In the genomic region with DNA sequence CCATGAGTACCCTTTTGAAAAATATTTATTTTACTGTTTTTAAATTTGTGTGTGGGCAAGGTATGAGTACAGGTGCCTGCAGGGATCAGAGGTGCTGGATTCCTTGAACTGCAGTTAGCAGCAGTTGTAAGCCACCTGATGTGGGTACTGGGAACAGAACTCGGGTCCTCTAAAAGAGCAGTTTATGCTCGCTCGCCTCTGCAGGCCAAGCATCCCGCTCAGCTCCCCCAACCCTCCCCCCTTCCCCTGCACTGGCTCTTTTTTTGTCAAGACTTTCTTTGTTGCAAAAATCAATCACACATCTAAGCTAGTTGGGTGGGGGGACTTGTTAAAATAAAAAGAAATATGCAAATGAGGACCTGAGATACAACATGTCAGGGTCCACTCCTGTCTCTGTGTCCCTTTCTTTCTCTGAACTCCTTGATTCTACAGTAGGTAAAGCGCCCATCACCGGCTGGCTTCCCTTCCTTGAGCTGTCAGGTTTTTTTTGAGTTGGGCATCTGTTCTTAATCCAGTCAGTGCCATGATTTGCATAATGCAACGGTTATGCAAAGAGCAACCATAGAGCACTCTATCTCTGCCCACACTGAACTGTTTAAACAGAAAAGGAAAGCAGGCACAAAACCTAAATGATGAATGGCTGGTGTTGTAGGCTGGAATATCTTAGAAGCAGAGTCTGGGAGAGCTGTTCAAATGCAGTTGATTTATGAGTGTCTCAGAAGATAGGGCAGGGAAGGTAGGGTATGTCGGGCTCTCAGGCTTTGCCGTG, we compare ENCODE assay signal across 16 mouse cellular contexts. TPM values are rescaled to one million over a fixed set of nuclear protein-coding genes. Genes with fewer than 3 reads are reported as not detected.
DNase-seq lines count a peak whose midpoint lies in the region; ATAC-seq and TF ChIP-seq lines count a peak whose summit lies in the region.
"Had no signal": no experiment of that assay in that cellular context is flagged by ENCODE, and none has a peak within 500 bp of the region (broad histone marks: within the 10 kb centered on the region; RNA-seq: fewer than 3 reads in every experiment).

No protein-coding gene starts in this region.

- 69% methylated on average over 8 of the region's 9 CpGs for WGBS in hindbrain, embryonic 10.5 days
- WGBS in hindbrain, embryonic 16.5 days = 31% methylated on average over 7 of the region's 9 CpGs
- WGBS in forebrain, embryonic 15.5 days = 36% methylated on average over 8 of the region's 9 CpGs
- 59% methylated on average over 7 of the region's 9 CpGs for WGBS in stomach, postnatal 0 days

- peaks cover 7% of the 10 kb centered on the region for H3K4me1 ChIP-seq in hindbrain, embryonic 10.5 days (replicated peaks)
- H3K4me1 ChIP-seq in hindbrain, embryonic 16.5 days (ENCODE audit: control insufficient read depth, insufficient read depth, low read depth, low read length) = no peaks in the 10 kb centered on the region
- H3K4me1 ChIP-seq in forebrain, embryonic 15.5 days = 0 out of 2 replicates have a peak, but pooled peaks cover 7% of the 10 kb centered on the region
- H3K4me1 ChIP-seq in stomach, postnatal 0 days (replicated peaks; ENCODE audit: control insufficient read depth, insufficient read depth) = no peaks in the 10 kb centered on the region
- H3K4me1 ChIP-seq: heart, embryonic 13.5 days; hindbrain, embryonic 15.5 days; liver, embryonic 12.5 days had no signal

- TF ChIP-seq CTCF in stomach, postnatal 0 days (IDR thresholded peaks at IDR 0.05; ENCODE audit: low read depth) = no peak

- no peak for ATAC-seq in hindbrain, embryonic 16.5 days
- peak; percentile 81 for ATAC-seq in forebrain, embryonic 15.5 days (replicated peaks)
- ATAC-seq in granulocyte monocyte progenitor cell, adult 5-6 weeks (replicated peaks; ENCODE audit: poor library complexity, severe bottlenecking) = no peak
- ATAC-seq in stomach, postnatal 0 days (ENCODE audit: low FRiP score, low TSS enrichment) = no peak
- ATAC-seq: liver, embryonic 12.5 days had no signal

- no peak for TF ChIP-seq EP300 in stomach, postnatal 0 days (optimal IDR thresholded peaks at IDR 0.05)

- H3K27me3 ChIP-seq in hindbrain, embryonic 10.5 days (ENCODE audit: insufficient read depth, poor library complexity, severe bottlenecking) = no peaks in the 10 kb centered on the region
- H3K27me3 ChIP-seq in hindbrain, embryonic 16.5 days (replicated peaks; ENCODE audit: control insufficient read depth, insufficient read depth, low read length) = no peaks in the 10 kb centered on the region
- no peaks in the 10 kb centered on the region for H3K27me3 ChIP-seq in forebrain, embryonic 15.5 days
- H3K27me3 ChIP-seq in stomach, postnatal 0 days (ENCODE audit: control insufficient read depth, insufficient read depth, low read length) = no peaks in the 10 kb centered on the region
- H3K27me3 ChIP-seq: heart, embryonic 13.5 days; hindbrain, embryonic 15.5 days; liver, embryonic 12.5 days had no signal

- peak overlapping the region; percentile 29; the same call in 1 of the 2 replicates for H3K27ac ChIP-seq in hindbrain, embryonic 10.5 days
- no peak overlapping the region for H3K27ac ChIP-seq in hindbrain, embryonic 16.5 days (ENCODE audit: low read depth, low read length)
- H3K27ac ChIP-seq in forebrain, embryonic 15.5 days (replicated peaks) = peak overlapping the region; percentile 68
- H3K27ac ChIP-seq in stomach, postnatal 0 days (replicated peaks) = no peak overlapping the region
- H3K27ac ChIP-seq: heart, embryonic 13.5 days; hindbrain, embryonic 15.5 days; liver, embryonic 12.5 days had no signal

- DNase-seq in hindbrain, embryonic 10.5 days (ENCODE audit: low spot score) = no peak
- DNase-seq in right cerebral cortex, adult 18-20 months = peak; percentile 64
- no peak for DNase-seq in right cerebral cortex, postnatal 14 days
- peak; percentile 79 for DNase-seq in telencephalon, adult 2 months (ENCODE audit: low read depth, low spot score)
- DNase-seq in stomach, postnatal 0 days (ENCODE audit: low spot score) = no peak
- DNase-seq: adrenal gland, postnatal 25 days; gastrocnemius, postnatal 25 days; kidney, adult 8-10 months had no signal

- H3K9me3 ChIP-seq in hindbrain, embryonic 10.5 days = no peaks in the 10 kb centered on the region
- no peaks in the 10 kb centered on the region for H3K9me3 ChIP-seq in hindbrain, embryonic 16.5 days (ENCODE audit: control insufficient read depth, low read length)
- no peaks in the 10 kb centered on the region for H3K9me3 ChIP-seq in forebrain, embryonic 15.5 days
- H3K9me3 ChIP-seq in stomach, postnatal 0 days (ENCODE audit: control insufficient read depth, low read length) = no peaks in the 10 kb centered on the region
- H3K9me3 ChIP-seq: heart, embryonic 13.5 days; hindbrain, embryonic 15.5 days; liver, embryonic 12.5 days had no signal

- no peak overlapping the region for H3K4me2 ChIP-seq in hindbrain, embryonic 16.5 days (ENCODE audit: low read length)
- H3K4me2 ChIP-seq in forebrain, embryonic 15.5 days (replicated peaks) = no peak overlapping the region
- no peak overlapping the region for H3K4me2 ChIP-seq in stomach, postnatal 0 days (replicated peaks; ENCODE audit: low read depth)
- H3K4me2 ChIP-seq: heart, embryonic 13.5 days; hindbrain, embryonic 15.5 days; liver, embryonic 12.5 days had no signal

- H3K4me3 ChIP-seq in hindbrain, embryonic 10.5 days = no peak overlapping the region
- H3K4me3 ChIP-seq in hindbrain, embryonic 16.5 days (ENCODE audit: low read length) = no peak overlapping the region
- H3K4me3 ChIP-seq in forebrain, embryonic 15.5 days = no peak overlapping the region
- H3K4me3 ChIP-seq in stomach, postnatal 0 days (ENCODE audit: low read depth, low read length) = no peak overlapping the region
- H3K4me3 ChIP-seq: erythroblast, embryonic 14.5 days; heart, embryonic 13.5 days; hindbrain, embryonic 15.5 days; liver, embryonic 12.5 days had no signal

- no peaks in the 10 kb centered on the region for H3K36me3 ChIP-seq in hindbrain, embryonic 10.5 days
- H3K36me3 ChIP-seq in hindbrain, embryonic 16.5 days (ENCODE audit: control insufficient read depth, insufficient read depth, low read length) = no peaks in the 10 kb centered on the region
- H3K36me3 ChIP-seq in forebrain, embryonic 15.5 days = no peaks in the 10 kb centered on the region
- H3K36me3 ChIP-seq in stomach, postnatal 0 days (ENCODE audit: control insufficient read depth, insufficient read depth, low read length) = no peaks in the 10 kb centered on the region
- H3K36me3 ChIP-seq: heart, embryonic 13.5 days; hindbrain, embryonic 15.5 days; liver, embryonic 12.5 days had no signal

- H3K9ac ChIP-seq in hindbrain, embryonic 16.5 days (ENCODE audit: low read depth, low read length) = no peak overlapping the region
- H3K9ac ChIP-seq in forebrain, embryonic 15.5 days (replicated peaks) = no peak overlapping the region
- H3K9ac ChIP-seq in stomach, postnatal 0 days (ENCODE audit: low read length) = no peak overlapping the region
- H3K9ac ChIP-seq: heart, embryonic 13.5 days; hindbrain, embryonic 15.5 days; liver, embryonic 12.5 days had no signal

RNA-seq across cellular contexts. Expression of a gene that starts 14.9 kb away (rescaled TPM):
- polyA plus RNA-seq in hindbrain, embryonic 10.5 days (2016; fragmentation: Nextera tagmentation; extraction: Ambion mirVana) = 10.1 and 11.3 TPM in 2 replicates
- 12.7 and 13.2 TPM in 2 replicates for polyA plus RNA-seq in hindbrain, embryonic 16.5 days (2015; fragmentation: Nextera tagmentation; extraction: Ambion mirVana)
- polyA plus RNA-seq in forebrain, embryonic 15.5 days (2015; fragmentation: Nextera tagmentation; extraction: Ambion mirVana) = 15.0 and 17.6 TPM in 2 replicates
- 5.0 TPM in 1 of 2 replicates, not detected in the other for total RNA-seq in granulocyte monocyte progenitor cell, adult 5-6 weeks (2014; fragmentation: Nextera tagmentation)
- not detected in 2 replicates for total RNA-seq in granulocyte monocyte progenitor cell, adult 5-6 weeks (2017)
- polyA plus RNA-seq in stomach, postnatal 0 days (2015; fragmentation: Nextera tagmentation; extraction: Ambion mirVana) = 3.3 and 3.5 TPM in 2 replicates
- total RNA-seq: MEL had no signal
- polyA plus RNA-seq: erythroblast, embryonic 14.5 days had no signal

Comparison
In these comparisons a context has a peak if more than half of its experiments do, and no peak if none do; other contexts are left out.
1. DNase-seq: peak in right cerebral cortex, adult 18-20 months (single experiment) and telencephalon, adult 2 months (single experiment); none in hindbrain, embryonic 10.5 days (single experiment), right cerebral cortex, postnatal 14 days (single experiment) and stomach, postnatal 0 days (single experiment).
2. H3K27ac ChIP-seq: peak in hindbrain, embryonic 10.5 days (single experiment) and forebrain, embryonic 15.5 days (single experiment); none in hindbrain, embryonic 16.5 days (single experiment) and stomach, postnatal 0 days (single experiment).